ENCODE assay signal across 11 mouse cellular contexts in genomic region chr14:86395531-86395930, GRCm38 (mm10).
DNase-seq lines count a peak whose midpoint lies in the region; ATAC-seq and TF ChIP-seq lines count a peak whose summit lies in the region.
"Had no signal": no experiment of that assay in that cellular context is flagged by ENCODE, and none has a peak within 500 bp of the region (broad histone marks: within the 10 kb centered on the region; RNA-seq: fewer than 3 reads in every experiment).

No protein-coding gene starts in this region.

- 26% methylated on average over 10 of the region's 10 CpGs for WGBS in lung, embryonic 14.5 days
- WGBS in lung, adult 2 months = 56% methylated on average over 10 of the region's 10 CpGs
- WGBS in hindbrain, embryonic 10.5 days = 16% methylated on average over 10 of the region's 10 CpGs
- 9% methylated on average over 10 of the region's 10 CpGs for WGBS in midbrain, embryonic 16.5 days

- H3K9me3 ChIP-seq in lung, embryonic 14.5 days (ENCODE audit: low read depth, low read length) = no peaks in the 10 kb centered on the region
- H3K9me3 ChIP-seq in hindbrain, embryonic 10.5 days = no peaks in the 10 kb centered on the region
- no peaks in the 10 kb centered on the region for H3K9me3 ChIP-seq in midbrain, embryonic 16.5 days (replicated peaks; ENCODE audit: control insufficient read depth, low read length, poor library complexity, severe bottlenecking)

- TF ChIP-seq CTCF in lung, embryonic 14.5 days (IDR thresholded peaks at IDR 0.05; ENCODE audit: low read depth) = no peak
- no peak for TF ChIP-seq CTCF in lung, adult 2 months (IDR thresholded peaks at IDR 0.05; ENCODE audit: insufficient read depth, low read length)

- intact Hi-C loops in gastrocnemius, postnatal 14 days (cut with DNase I; ENCODE audit: low total_unique reads) = no loop called here

- H3K27me3 ChIP-seq in lung, embryonic 14.5 days (ENCODE audit: insufficient read depth, low read length) = no peaks in the 10 kb centered on the region
- peaks cover 19% of the 10 kb centered on the region for H3K27me3 ChIP-seq in hindbrain, embryonic 10.5 days (ENCODE audit: insufficient read depth, poor library complexity, severe bottlenecking)
- no peaks in the 10 kb centered on the region for H3K27me3 ChIP-seq in midbrain, embryonic 16.5 days (ENCODE audit: control insufficient read depth, insufficient read depth, low read depth, low read length)

- no peak overlapping the region for H3K27ac ChIP-seq in lung, embryonic 14.5 days (ENCODE audit: low read depth)
- 0 out of 2 replicates have a peak overlapping the region, but pooled peaks have one; percentile 8 for H3K27ac ChIP-seq in hindbrain, embryonic 10.5 days
- H3K27ac ChIP-seq in midbrain, embryonic 16.5 days (ENCODE audit: low read length) = peak overlapping the region; percentile 63

- H3K4me2 ChIP-seq in lung, embryonic 14.5 days = no peak overlapping the region
- H3K4me2 ChIP-seq in midbrain, embryonic 16.5 days (ENCODE audit: low read length) = peak overlapping the region; percentile 52

- peak; percentile 13 for DNase-seq in gastrocnemius, postnatal 14 days
- DNase-seq in gastrocnemius, postnatal 25 days = no peak
- DNase-seq in lung, embryonic 14.5 days = peak; percentile 49
- DNase-seq in lung, adult 2 months = no peak
- no peak for DNase-seq in hindbrain, embryonic 10.5 days (ENCODE audit: low spot score)
- DNase-seq in urinary bladder, adult 2 months (ENCODE audit: low spot score) = no peak
- DNase-seq in layer of hippocampus, postnatal 25 days (ENCODE audit: extremely low spot score in 1 of 2, low spot score in 1 of 2) = no peak
- DNase-seq: layer of hippocampus, adult 9-11 months; lung, postnatal 36 days; thymus, adult 18-20 months had no signal

- no peaks in the 10 kb centered on the region for H3K4me1 ChIP-seq in lung, embryonic 14.5 days (ENCODE audit: insufficient read depth)
- no peaks in the 10 kb centered on the region for H3K4me1 ChIP-seq in lung, adult 2 months (ENCODE audit: control insufficient read depth, insufficient read depth, low read length)
- peaks cover 11% of the 10 kb centered on the region for H3K4me1 ChIP-seq in hindbrain, embryonic 10.5 days (replicated peaks)
- peaks cover 17% of the 10 kb centered on the region for H3K4me1 ChIP-seq in midbrain, embryonic 16.5 days (ENCODE audit: control insufficient read depth, insufficient read depth, low read length)

- no peak overlapping the region for H3K4me3 ChIP-seq in lung, embryonic 14.5 days (ENCODE audit: low read depth, low read length)
- no peak overlapping the region for H3K4me3 ChIP-seq in lung, adult 2 months (replicated peaks; ENCODE audit: extremely low read depth, low read depth, low read length)
- peak overlapping the region; percentile 32 for H3K4me3 ChIP-seq in hindbrain, embryonic 10.5 days
- peak overlapping the region; percentile 20 for H3K4me3 ChIP-seq in midbrain, embryonic 16.5 days (ENCODE audit: low read depth, low read length)

- no peak overlapping the region for H3K9ac ChIP-seq in lung, embryonic 14.5 days
- H3K9ac ChIP-seq in midbrain, embryonic 16.5 days (ENCODE audit: low read depth, low read length) = peak overlapping the region; percentile 34; the same call in 1 of the 2 replicates

- no peak for ATAC-seq in lung, embryonic 14.5 days (ENCODE audit: insufficient read depth)
- ATAC-seq in midbrain, embryonic 16.5 days = peak; percentile 80

- H3K36me3 ChIP-seq in lung, embryonic 14.5 days (ENCODE audit: insufficient read depth) = no peaks in the 10 kb centered on the region
- no peaks in the 10 kb centered on the region for H3K36me3 ChIP-seq in hindbrain, embryonic 10.5 days
- no peaks in the 10 kb centered on the region for H3K36me3 ChIP-seq in midbrain, embryonic 16.5 days (ENCODE audit: control insufficient read depth, insufficient read depth, low read length)

- TF ChIP-seq POLR2A in lung, adult 2 months (IDR thresholded peaks at IDR 0.05; ENCODE audit: borderline replicate concordance, extremely low read depth, low read depth, low read length) = no peak

Comparison
In these comparisons a context has a peak if more than half of its experiments do, and no peak if none do; other contexts are left out.
1. DNase-seq: peak in gastrocnemius, postnatal 14 days (single experiment) and lung, embryonic 14.5 days (single experiment); none in gastrocnemius, postnatal 25 days (single experiment), lung, adult 2 months (single experiment), hindbrain, embryonic 10.5 days (single experiment), urinary bladder, adult 2 months (single experiment) and layer of hippocampus, postnatal 25 days (0 of 2).
2. H3K4me3 ChIP-seq: peak in hindbrain, embryonic 10.5 days (single experiment) and midbrain, embryonic 16.5 days (single experiment); none in lung, embryonic 14.5 days (single experiment) and lung, adult 2 months (single experiment).